Mouse (Mus musculus) liver, adult (tissue): ENCODE measurements around the gene Mapkapk3.

Experiments
- GATA4 ChIP-seq: IDR thresholded peaks from 2 replicates; pipeline ENCODE4 v1.6.1; 2014; ENCODE audit warnings: mild to moderate bottlenecking, low read length; ENCODE audit not compliant: insufficient replicate concordance

The Mapkapk3 gene

DNA sequence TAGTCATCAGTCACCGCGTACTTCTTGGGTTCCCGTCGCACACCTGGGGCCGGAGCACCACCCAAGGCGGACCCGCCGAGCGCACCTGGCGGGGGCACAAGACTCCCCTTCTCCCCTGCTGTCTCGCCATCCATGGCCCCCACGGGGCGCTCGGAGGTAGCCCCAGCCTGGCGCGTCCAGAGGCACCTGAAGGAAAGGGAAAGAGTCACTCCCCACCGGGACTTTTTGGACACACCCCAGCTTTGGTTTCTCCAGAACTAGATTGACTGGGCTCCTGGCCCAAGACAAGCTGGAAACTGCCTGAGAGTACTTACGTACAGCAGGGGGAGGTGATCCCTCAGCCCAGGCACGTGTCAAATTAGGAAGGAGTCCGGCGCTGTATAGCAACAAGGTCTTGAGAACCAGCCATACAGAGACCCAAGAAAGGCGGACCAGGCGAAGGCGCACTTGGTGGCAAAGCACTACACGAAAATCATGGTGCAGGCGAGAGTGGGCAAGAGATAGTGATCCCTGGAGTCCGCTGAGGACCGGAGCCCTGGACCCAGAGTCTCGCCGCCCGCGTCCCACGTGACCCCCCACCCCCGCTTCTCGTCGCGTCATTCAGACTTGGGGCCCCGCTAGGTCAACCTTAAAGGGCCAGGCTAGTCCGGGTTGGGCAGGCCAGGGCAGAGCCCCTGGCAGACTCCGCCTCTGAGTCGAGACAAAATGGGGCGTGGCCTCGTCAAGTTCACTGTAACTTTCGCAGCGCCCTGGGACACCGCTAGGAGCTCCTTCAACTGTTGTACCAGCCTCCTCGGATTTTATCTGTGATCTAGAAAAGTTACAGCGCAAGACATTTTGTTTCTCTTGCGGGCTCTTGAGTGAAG is at the start of gene Mapkapk3:
Gene Mapkapk3 (minus strand): TSS at position 667 of the 866 bp plus-strand sequence.
- no peak for TF ChIP-seq GATA4

DNA sequence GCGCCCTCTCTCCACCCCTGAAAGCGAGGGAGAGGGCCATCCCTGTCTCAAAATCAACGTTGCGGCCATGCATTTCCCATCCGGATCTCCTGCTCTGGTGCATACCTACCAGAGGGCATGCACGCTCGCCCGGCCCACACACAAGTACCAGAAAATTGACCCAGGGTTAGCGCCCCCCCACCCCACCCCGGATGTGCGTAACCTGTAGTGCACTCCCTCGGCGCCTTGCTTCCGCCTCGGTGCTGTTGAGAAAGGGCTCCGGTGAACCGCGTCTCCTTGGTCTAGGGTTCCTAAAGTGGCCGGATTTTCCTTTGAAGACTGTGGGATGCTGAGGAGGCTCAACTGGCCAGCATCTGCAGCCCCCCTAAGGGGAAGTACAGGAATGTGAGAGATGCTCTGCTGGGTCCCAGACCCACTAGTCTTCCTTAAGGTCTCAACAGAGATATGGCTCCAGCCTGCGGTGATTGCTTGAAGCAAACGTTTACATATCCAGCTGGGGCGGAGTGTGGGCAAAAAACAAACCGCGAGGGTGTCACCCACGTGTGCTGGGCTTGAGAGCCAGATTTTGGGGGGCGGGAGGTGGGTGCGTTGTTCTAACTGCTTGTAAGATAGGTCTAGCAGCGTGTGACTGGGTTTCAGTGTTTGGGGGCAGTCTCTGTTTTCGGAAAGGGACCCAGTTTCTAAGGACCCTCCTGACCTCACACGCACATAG is 48.7 kb upstream of the Mapkapk3 start, which contains the start of gene Hemk1:
Gene Hemk1 (minus strand): TSS at position 179 of the 712 bp plus-strand sequence.
- TF ChIP-seq GATA4: peak; percentile 13; the same call in 1 of the 2 replicates

DNA sequence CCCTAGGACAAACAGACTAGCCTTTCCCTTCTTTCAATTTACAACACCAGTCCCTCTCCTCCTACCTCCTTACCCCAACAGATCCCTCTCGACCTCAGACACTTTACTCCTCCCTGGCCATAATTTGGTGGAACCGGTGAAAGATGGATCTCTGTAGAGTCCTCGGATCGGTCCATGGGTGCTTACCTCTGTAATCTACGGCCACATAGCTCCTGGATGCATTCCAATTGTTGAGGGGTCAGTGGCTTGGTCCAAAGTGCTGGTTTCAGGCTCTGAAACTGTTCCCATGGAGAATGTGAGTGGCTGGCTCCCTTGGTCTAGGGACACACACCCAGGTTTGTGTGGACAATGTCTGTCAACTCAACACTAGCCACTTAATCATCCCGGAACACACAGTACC is 46.7 kb upstream of the Mapkapk3 start:
- no peak for TF ChIP-seq GATA4

DNA sequence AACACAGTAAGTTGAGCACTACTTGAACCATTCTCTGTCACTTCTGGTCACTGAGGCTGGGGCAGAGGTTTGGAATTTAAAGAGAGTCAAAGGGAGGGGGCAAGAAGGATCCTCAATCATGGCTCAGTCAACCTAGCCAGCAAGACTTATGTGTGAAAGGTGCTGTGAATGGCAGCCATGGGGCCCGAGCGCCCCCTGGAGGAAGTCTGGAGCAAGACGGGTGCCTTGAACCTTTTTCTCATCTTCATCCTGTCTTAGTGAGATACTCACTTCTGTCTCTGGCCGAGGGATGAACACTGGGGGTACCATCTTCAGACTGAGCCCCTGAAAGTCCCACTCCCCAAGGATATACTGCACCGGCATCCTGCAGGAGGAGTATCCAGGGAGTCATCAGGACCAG is 46.2 kb upstream of the Mapkapk3 start:
- TF ChIP-seq GATA4: no peak

DNA sequence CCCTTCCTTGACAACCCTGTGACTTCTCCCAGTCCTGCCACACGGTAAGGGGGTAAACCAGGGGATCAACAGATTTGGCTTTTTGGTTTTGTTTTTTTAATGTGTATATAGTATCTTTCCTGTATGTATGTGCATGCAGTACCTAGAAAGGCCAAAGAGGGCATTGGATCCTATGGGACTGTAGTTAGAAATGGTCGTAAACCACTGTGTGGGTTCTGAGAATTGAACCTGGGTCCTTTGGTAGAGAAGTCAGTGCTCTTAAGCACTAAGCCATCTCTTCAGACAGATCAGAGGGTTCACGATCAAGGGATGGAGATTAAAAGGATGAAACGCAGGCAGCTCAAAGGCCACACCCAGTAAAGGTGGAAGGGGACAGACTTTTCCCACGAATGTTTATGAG is 45.4 kb upstream of the Mapkapk3 start:
- no peak for TF ChIP-seq GATA4

DNA sequence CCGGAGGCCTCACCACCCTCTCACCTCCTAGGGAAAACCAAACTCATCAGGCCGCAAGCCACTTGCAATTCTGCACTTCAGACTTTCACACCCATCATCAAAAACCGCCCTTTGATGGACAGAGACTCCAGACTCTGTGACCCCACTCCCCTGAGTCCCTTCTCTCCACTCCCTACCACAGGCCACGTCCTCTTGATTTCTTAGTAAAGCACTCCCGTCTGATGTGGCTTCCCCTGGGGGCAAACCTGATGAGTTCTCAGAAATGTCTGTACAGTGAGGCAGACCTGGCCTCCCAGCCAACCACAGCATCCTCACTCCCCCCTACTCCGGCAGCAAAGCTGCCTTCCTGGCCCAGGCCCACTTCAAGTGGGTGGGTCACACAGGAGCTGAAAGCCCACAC is 44.7 kb upstream of the Mapkapk3 start:
- TF ChIP-seq GATA4: no peak

DNA sequence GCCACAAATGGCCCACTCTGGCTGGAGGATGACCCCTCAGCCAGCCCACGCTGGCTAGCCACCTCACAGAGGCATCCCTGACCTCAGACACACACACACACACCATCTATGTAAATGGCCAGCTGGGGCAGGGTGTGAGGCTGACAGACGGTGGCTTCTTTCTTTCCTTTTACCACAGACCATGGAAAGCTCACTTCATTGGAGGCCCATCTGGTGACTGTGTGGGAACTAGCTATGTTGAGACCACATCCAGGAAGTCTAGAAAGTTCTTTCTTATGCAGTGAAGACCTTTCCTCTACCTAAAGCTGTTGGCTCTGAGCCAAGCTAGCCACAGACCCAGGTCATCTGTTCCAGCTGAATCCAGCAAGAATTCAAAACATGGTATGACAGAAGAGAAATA is 44.0 kb upstream of the Mapkapk3 start:
- no peak for TF ChIP-seq GATA4

DNA sequence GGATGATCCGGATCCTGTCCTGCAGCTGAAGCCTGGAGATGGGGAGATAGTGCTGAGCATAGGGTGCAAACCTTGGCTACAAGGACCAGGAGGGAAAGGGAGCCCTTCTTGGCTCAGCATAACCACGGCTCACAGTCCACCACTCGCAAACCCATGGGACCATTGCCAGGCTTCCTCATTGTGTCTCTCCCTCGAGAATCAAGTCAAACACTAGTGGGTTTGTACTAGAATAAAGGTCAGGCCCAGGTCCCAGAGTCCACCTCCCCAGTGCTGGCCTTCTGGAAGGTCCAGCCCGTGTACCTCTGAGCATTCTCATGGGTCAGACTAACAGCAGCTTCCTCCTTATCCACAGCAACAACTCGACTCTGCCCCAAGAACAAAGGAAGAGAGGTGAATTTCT is 41.1 kb upstream of the Mapkapk3 start:
- TF ChIP-seq GATA4: no peak

DNA sequence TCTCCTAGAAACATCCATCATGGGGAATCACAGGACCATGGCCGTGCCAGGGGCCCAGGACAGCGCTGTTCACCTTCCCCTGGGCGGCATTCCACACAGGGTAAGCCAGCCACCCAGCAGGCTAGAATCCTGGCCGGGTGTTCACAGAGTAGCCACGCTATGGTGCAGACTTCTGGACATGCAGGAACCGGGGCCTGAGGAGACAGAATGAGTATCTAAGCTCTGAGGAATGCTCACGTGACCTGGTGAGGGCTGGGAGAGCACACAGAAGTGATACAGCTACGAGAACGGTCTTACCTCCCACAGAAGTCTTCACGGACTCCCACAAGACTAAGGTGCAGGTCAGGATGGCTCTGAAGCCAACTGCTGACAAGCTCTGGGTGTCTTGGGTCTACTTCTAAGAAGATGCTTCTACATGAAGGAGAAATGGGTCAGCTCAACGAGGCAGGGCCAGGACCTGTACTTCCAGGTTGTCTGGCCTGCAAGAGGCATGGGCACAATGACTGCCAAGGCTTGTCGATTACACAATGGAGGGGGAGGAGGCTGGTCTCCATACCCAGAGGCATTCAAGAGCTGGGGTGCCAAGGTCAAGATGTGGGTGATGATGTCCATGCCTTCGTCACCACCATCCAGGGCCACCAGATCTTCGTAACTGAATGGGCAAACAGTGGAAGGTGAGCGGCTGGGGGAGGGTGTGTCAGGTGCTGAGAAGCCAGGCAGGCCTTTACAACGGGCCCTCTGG is 38.4 kb upstream of the Mapkapk3 start:
- no peak for TF ChIP-seq GATA4

DNA sequence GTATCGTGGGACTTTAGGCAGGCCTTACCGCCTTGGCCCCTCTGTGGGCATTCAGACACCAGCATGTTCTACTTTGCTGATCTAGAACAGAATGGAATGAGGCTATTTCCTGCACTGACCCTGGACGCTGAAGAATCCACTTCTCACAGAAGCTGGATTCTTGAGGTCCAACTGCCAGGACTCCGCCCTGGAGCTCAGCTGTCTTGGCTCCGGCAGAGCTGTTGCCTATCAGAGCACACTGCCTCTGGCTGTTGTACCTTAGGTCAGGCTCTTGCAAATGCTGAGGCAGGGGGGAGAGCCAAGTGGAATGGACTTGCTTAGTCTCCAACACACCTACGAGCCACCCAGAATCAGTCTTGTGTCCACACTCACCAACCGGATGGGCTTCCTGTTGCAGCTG is 36.2 kb upstream of the Mapkapk3 start:
- TF ChIP-seq GATA4: no peak

DNA sequence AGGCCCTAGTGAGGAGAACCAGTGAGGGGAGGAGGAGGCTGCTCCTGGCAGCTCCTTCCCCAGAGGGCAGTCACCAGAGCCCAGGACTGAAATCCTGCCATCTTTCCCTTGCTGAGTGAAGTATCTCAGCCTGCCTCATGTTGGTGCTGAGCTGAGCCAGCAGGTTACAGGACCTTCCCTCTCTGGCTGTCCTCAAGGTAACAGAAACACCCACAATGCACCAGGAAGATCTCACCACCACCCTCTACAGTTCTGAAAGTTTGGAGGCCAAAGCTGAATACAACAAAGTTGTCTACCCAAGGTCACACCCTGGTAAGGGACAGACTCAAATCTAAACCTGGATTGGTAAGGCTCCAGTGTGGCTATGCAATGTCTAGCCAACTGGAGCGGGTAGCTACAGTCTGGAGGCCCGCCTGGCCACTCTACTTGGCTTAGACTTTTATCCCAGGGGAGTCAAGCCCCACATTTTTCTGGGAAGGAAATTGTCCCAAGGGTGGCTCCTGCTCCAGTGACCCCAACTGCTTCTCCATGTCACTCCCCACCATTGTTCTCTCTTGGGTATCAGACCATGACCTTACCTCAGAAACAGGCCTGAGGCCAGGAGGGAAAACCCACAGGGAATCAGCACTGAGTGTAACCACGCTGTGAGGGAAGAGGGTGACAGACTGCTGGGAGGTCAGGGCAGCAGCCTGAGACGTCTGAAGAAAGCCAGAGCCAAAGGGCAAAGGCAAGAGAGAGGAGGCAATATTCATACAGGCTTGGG is 35.3 kb upstream of the Mapkapk3 start:
- TF ChIP-seq GATA4: no peak

DNA sequence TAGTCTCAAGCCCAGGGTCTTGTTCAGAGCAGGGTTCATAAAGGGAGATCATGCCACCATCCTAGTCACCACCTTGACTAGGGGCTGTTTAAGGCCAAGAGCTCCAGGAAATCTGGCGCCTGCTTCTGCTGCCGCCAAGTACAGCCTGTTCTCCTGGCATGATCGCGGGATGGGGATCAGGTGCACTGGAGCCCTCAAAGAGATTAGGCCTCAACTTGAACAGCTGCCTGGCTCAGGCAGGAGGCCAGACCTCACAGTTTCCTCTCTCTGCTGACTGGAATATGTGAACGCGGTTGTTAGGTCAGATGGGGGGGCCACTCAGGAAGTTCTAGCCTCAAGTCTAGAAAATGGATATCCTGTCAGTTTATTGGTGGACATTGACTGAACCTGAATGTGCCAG is 33.9 kb upstream of the Mapkapk3 start:
- peak; percentile 60; the same call in 1 of the 2 replicates for TF ChIP-seq GATA4

DNA sequence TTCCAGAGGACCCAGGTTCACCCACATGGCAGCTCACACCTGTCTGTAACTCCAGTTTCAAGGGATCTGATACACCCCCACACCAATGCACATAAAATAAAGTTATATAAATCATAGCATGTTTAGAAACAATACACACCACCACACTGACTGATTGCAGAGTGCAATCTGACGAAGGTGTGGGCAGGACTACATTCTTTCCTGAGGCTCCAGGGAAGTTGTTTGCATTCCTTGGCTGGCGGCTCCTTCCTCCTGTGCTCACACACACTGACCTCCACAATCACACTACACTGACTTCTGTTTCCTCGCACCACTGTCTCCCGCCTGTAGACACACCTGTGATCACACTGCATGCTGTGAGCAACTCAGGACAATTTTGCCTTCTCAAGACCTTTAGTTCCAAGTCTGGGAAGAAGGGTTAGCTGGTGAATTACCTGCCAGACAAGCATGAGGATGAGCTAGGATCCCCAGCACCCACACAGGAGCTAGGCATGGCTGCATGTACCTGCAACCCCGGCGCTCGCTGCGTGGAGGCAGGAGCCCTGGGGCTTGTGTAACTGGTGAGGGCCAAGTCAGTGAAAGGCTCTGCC is 32.9 kb upstream of the Mapkapk3 start:
- no peak for TF ChIP-seq GATA4

DNA sequence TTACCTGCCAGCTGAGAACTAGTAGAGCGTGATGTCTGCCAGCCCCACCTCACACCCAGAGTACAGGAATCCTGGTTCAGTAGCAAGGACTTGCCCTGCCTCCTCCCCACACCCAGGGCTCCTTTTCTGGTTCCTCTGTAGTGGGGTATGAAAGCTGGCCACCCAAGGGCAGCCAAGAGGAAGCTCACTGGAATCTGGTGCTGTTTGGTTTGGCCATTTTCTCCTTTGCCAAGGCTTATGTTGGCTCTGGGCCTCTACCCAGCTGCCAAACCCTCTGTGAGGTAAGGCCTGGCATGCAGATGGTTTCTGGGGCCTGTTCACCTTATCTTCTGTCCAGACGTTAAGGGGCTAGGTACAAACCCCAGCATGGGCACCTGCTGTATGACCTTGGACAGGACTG is 26.1 kb upstream of the Mapkapk3 start:
- TF ChIP-seq GATA4: no peak
